25 mouse cellular contexts compared by ENCODE assay signal in the genomic region with DNA sequence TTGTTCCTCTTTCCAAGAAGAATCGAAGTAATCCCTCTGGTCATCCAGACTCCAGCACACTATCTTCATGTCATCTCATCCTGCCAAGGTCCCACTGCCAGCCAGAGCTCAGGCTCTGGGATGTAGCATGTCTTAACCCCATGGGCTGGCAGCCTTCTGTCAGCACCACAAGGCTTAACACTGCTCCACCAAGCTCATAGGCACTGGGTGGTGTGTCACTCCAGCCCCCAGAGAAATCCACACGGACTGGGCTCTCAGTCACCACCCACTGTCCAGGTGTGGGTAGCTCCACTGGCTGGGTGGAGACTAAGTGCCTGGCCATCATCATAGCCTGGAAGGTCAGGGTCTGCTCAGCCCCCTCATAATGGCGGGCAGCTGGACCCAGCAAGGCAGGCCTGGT.
A peak's percentile ranks its signal among the peaks of the same experiment; 100 is the strongest.
DNase-seq lines count a peak whose midpoint lies in the region; ATAC-seq and TF ChIP-seq lines count a peak whose summit lies in the region.
"Had no signal": no experiment of that assay in that cellular context is flagged by ENCODE, and none has a peak within 500 bp of the region (broad histone marks: within the 10 kb centered on the region; RNA-seq: fewer than 3 reads in every experiment).

No protein-coding gene starts in this region.

- WGBS in midbrain, embryonic 11.5 days = 91% methylated on average over 3 of the region's 3 CpGs
- WGBS in midbrain, embryonic 15.5 days = 88% methylated on average over 3 of the region's 3 CpGs
- 83% methylated on average over 3 of the region's 3 CpGs for WGBS in neural tube, embryonic 12.5 days
- 80% methylated on average over 3 of the region's 3 CpGs for WGBS in neural tube, embryonic 15.5 days

- H3K36me3 ChIP-seq in midbrain, embryonic 11.5 days (ENCODE audit: control insufficient read depth, insufficient read depth, low read length) = no peaks in the 10 kb centered on the region
- no peaks in the 10 kb centered on the region for H3K36me3 ChIP-seq in midbrain, embryonic 15.5 days (replicated peaks)
- no peaks in the 10 kb centered on the region for H3K36me3 ChIP-seq in neural tube, embryonic 12.5 days
- no peaks in the 10 kb centered on the region for H3K36me3 ChIP-seq in neural tube, embryonic 15.5 days
- H3K36me3 ChIP-seq in megakaryocyte, embryonic 14.5 days (replicated peaks; ENCODE audit: low read length) = no peaks in the 10 kb centered on the region
- H3K36me3 ChIP-seq: forebrain, embryonic 12.5 days; heart, embryonic 10.5 days; heart, embryonic 13.5 days had no signal

- H3K9ac ChIP-seq in midbrain, embryonic 11.5 days (ENCODE audit: low read length) = no peak overlapping the region
- no peak overlapping the region for H3K9ac ChIP-seq in midbrain, embryonic 15.5 days
- no peak overlapping the region for H3K9ac ChIP-seq in neural tube, embryonic 12.5 days
- H3K9ac ChIP-seq in neural tube, embryonic 15.5 days (replicated peaks) = no peak overlapping the region
- H3K9ac ChIP-seq: forebrain, embryonic 12.5 days; heart, embryonic 13.5 days; hindbrain, embryonic 14.5 days had no signal

- H3K27me3 ChIP-seq in midbrain, embryonic 11.5 days (ENCODE audit: control insufficient read depth, insufficient read depth, low read length) = no peaks in the 10 kb centered on the region
- H3K27me3 ChIP-seq in midbrain, embryonic 15.5 days (replicated peaks) = no peaks in the 10 kb centered on the region
- H3K27me3 ChIP-seq in neural tube, embryonic 12.5 days (replicated peaks) = no peaks in the 10 kb centered on the region
- H3K27me3 ChIP-seq in neural tube, embryonic 15.5 days (replicated peaks) = no peaks in the 10 kb centered on the region
- no peaks in the 10 kb centered on the region for H3K27me3 ChIP-seq in megakaryocyte, embryonic 14.5 days (replicated peaks)
- H3K27me3 ChIP-seq: forebrain, embryonic 12.5 days; heart, embryonic 13.5 days had no signal

- H3K4me2 ChIP-seq in midbrain, embryonic 11.5 days = no peak overlapping the region
- H3K4me2 ChIP-seq in midbrain, embryonic 15.5 days = no peak overlapping the region
- no peak overlapping the region for H3K4me2 ChIP-seq in neural tube, embryonic 12.5 days (replicated peaks)
- no peak overlapping the region for H3K4me2 ChIP-seq in neural tube, embryonic 15.5 days
- H3K4me2 ChIP-seq: forebrain, embryonic 12.5 days; heart, embryonic 13.5 days; hindbrain, embryonic 14.5 days had no signal

- peak; percentile 14 for DNase-seq in gastrocnemius, adult 2 months
- DNase-seq in gastrocnemius, postnatal 4 days (ENCODE audit: low spot score in 2 of 2) = no peak
- DNase-seq in midbrain, embryonic 11.5 days (ENCODE audit: low spot score, missing footprints) = peak; percentile 35
- no peak for DNase-seq in layer of hippocampus, adult 8-10 months (ENCODE audit: low spot score in 2 of 2)
- DNase-seq: adrenal gland, adult 2 months; adrenal gland, postnatal 14 days; cerebellum, adult 11 months; cerebellum, adult 2 months; cerebellum, adult 9-11 months; cerebellum, postnatal 25 days; gastrocnemius, postnatal 14 days; heart, adult 2 months; heart, postnatal 14 days had no signal

- TF ChIP-seq CTCF in gastrocnemius, adult 2 months (IDR thresholded peaks at IDR 0.05) = no peak

- no peaks in the 10 kb centered on the region for H3K4me1 ChIP-seq in midbrain, embryonic 11.5 days (ENCODE audit: control insufficient read depth, insufficient read depth, low read length)
- no peaks in the 10 kb centered on the region for H3K4me1 ChIP-seq in midbrain, embryonic 15.5 days
- no peaks in the 10 kb centered on the region for H3K4me1 ChIP-seq in neural tube, embryonic 12.5 days
- no peaks in the 10 kb centered on the region for H3K4me1 ChIP-seq in neural tube, embryonic 15.5 days
- no peaks in the 10 kb centered on the region for H3K4me1 ChIP-seq in megakaryocyte, embryonic 14.5 days
- H3K4me1 ChIP-seq: forebrain, embryonic 12.5 days; heart, embryonic 10.5 days; heart, embryonic 13.5 days had no signal

- H3K9me3 ChIP-seq in midbrain, embryonic 11.5 days (ENCODE audit: control insufficient read depth, low read length) = no peaks in the 10 kb centered on the region
- no peaks in the 10 kb centered on the region for H3K9me3 ChIP-seq in midbrain, embryonic 15.5 days
- no peaks in the 10 kb centered on the region for H3K9me3 ChIP-seq in neural tube, embryonic 12.5 days
- no peaks in the 10 kb centered on the region for H3K9me3 ChIP-seq in neural tube, embryonic 15.5 days (replicated peaks)
- H3K9me3 ChIP-seq in megakaryocyte, embryonic 14.5 days = peaks cover 4% of the 10 kb centered on the region
- H3K9me3 ChIP-seq: forebrain, embryonic 12.5 days; heart, embryonic 10.5 days; heart, embryonic 13.5 days had no signal

- 0 out of 2 replicates have a peak, but pooled peaks have one; percentile 40 for ATAC-seq in midbrain, embryonic 11.5 days (ENCODE audit: low FRiP score)
- no peak for ATAC-seq in midbrain, embryonic 15.5 days (replicated peaks)
- 0 out of 2 replicates have a peak, but pooled peaks have one; percentile 41 for ATAC-seq in neural tube, embryonic 12.5 days (ENCODE audit: low FRiP score, low read depth)
- ATAC-seq in neural tube, embryonic 15.5 days (ENCODE audit: low FRiP score) = no peak
- ATAC-seq: CD4-positive, CD25-positive, alpha-beta regulatory T cell, adult 4 months; forebrain, embryonic 16.5 days; hindbrain, postnatal 0 days; inflammation-experienced regulatory T-cells, adult 6 months had no signal

- no peak overlapping the region for H3K4me3 ChIP-seq in gastrocnemius, adult 2 months
- no peak overlapping the region for H3K4me3 ChIP-seq in midbrain, embryonic 11.5 days (ENCODE audit: low read depth, low read length)
- no peak overlapping the region for H3K4me3 ChIP-seq in midbrain, embryonic 15.5 days
- H3K4me3 ChIP-seq in neural tube, embryonic 12.5 days = no peak overlapping the region
- H3K4me3 ChIP-seq in neural tube, embryonic 15.5 days (replicated peaks) = no peak overlapping the region
- H3K4me3 ChIP-seq in megakaryocyte, embryonic 14.5 days (replicated peaks) = peak overlapping the region; percentile 28
- H3K4me3 ChIP-seq: forebrain, embryonic 12.5 days; heart, adult 2 months; heart, embryonic 10.5 days; heart, embryonic 13.5 days had no signal

- intact Hi-C loops in gastrocnemius, adult 2 months (cut with DNase I) = no loop called here

- no peak overlapping the region for H3K27ac ChIP-seq in gastrocnemius, adult 2 months
- no peak overlapping the region for H3K27ac ChIP-seq in midbrain, embryonic 11.5 days (ENCODE audit: low read depth, low read length)
- H3K27ac ChIP-seq in midbrain, embryonic 15.5 days = no peak overlapping the region
- no peak overlapping the region for H3K27ac ChIP-seq in neural tube, embryonic 12.5 days
- no peak overlapping the region for H3K27ac ChIP-seq in neural tube, embryonic 15.5 days (replicated peaks)
- H3K27ac ChIP-seq: forebrain, embryonic 12.5 days; heart, adult 2 months; heart, embryonic 10.5 days; heart, embryonic 13.5 days; hindbrain, embryonic 14.5 days; hindbrain, postnatal 0 days had no signal

Comparison
In these comparisons a context has a peak if more than half of its experiments do, and no peak if none do; other contexts are left out.
1. DNase-seq: peak in gastrocnemius, adult 2 months (single experiment) and midbrain, embryonic 11.5 days (single experiment); none in gastrocnemius, postnatal 4 days (0 of 2) and layer of hippocampus, adult 8-10 months (0 of 2).
2. ATAC-seq: peak in midbrain, embryonic 11.5 days (single experiment) and neural tube, embryonic 12.5 days (single experiment); none in midbrain, embryonic 15.5 days (single experiment) and neural tube, embryonic 15.5 days (single experiment).